9 mouse cellular contexts compared by ENCODE assay signal in the genomic region with DNA sequence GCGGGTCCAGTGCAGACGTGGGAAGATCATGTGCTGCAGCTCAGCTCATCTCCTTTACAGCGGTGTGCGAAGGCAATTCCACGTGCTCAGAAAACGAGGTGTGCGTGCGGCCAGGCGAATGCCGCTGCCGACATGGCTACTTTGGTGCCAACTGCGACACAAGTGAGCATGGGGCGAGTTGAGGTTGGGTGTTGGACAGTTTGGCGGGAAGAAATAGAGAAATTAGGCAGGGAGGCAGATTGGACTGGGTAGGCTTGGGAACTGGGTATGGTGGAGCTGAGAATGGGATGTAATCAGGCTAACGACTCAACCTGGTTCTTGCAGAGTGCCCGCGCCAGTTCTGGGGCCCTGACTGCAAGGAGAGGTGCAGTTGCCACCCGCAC. TPM values are rescaled to one million over a fixed set of nuclear protein-coding genes. Genes with fewer than 3 reads are reported as not detected.
DNase-seq lines count a peak whose midpoint lies in the region; ATAC-seq and TF ChIP-seq lines count a peak whose summit lies in the region.
"Had no signal": no experiment of that assay in that cellular context is flagged by ENCODE, and none has a peak within 500 bp of the region (broad histone marks: within the 10 kb centered on the region; RNA-seq: fewer than 3 reads in every experiment).

No protein-coding gene starts in this region.

- H3K9me3 ChIP-seq in lung, postnatal 0 days (ENCODE audit: low read length), result no peaks in the 10 kb centered on the region
- H3K9me3 ChIP-seq in limb, embryonic 14.5 days (ENCODE audit: control insufficient read depth, low read length), result no peaks in the 10 kb centered on the region
- no peaks in the 10 kb centered on the region for H3K9me3 ChIP-seq in stomach, embryonic 15.5 days

- peaks cover 32% of the 10 kb centered on the region for H3K4me1 ChIP-seq in lung, postnatal 0 days (ENCODE audit: insufficient read depth, low read depth, low read length)
- peaks cover 86% of the 10 kb centered on the region for H3K4me1 ChIP-seq in limb, embryonic 14.5 days (ENCODE audit: control insufficient read depth, insufficient read depth, low read length)
- peaks cover 79% of the 10 kb centered on the region for H3K4me1 ChIP-seq in stomach, embryonic 15.5 days

- 31% methylated on average over 18 of the region's 18 CpGs for WGBS in lung, postnatal 0 days
- 14% methylated on average over 18 of the region's 18 CpGs for WGBS in limb, embryonic 14.5 days
- 39% methylated on average over 18 of the region's 18 CpGs for WGBS in stomach, embryonic 15.5 days

- H3K27me3 ChIP-seq in lung, postnatal 0 days (replicated peaks; ENCODE audit: insufficient read depth, low read length), result peaks cover 38% of the 10 kb centered on the region
- peaks cover 12% of the 10 kb centered on the region; the same call in 1 of the 2 replicates for H3K27me3 ChIP-seq in limb, embryonic 14.5 days (ENCODE audit: control insufficient read depth, insufficient read depth, low read length)
- H3K27me3 ChIP-seq in stomach, embryonic 15.5 days (replicated peaks), result peaks cover 69% of the 10 kb centered on the region

- no peak overlapping the region for H3K9ac ChIP-seq in lung, postnatal 0 days (replicated peaks; ENCODE audit: low read depth)
- peak overlapping the region; percentile 34 for H3K9ac ChIP-seq in limb, embryonic 14.5 days (ENCODE audit: low read depth, low read length, severe bottlenecking)
- no peak overlapping the region for H3K9ac ChIP-seq in stomach, embryonic 15.5 days

- no peaks in the 10 kb centered on the region for H3K36me3 ChIP-seq in lung, postnatal 0 days (ENCODE audit: insufficient read depth, low read length)
- peaks cover 52% of the 10 kb centered on the region for H3K36me3 ChIP-seq in limb, embryonic 14.5 days (ENCODE audit: control insufficient read depth, insufficient read depth, low read length)
- H3K36me3 ChIP-seq in stomach, embryonic 15.5 days, result peaks cover 10% of the 10 kb centered on the region

- DNase-seq in embryo, embryonic 10.5 days (ENCODE audit: low spot score), result peak; percentile 27
- DNase-seq in embryo, embryonic 9.5 days (ENCODE audit: extremely low spot score), result no peak
- no peak for DNase-seq in lung, postnatal 0 days (ENCODE audit: low spot score)
- DNase-seq in lung, postnatal 25 days (ENCODE audit: low spot score), result no peak
- no peak for DNase-seq in limb, embryonic 14.5 days (ENCODE audit: low spot score)
- DNase-seq in T-cell, adult 2 months (ENCODE audit: low spot score), result no peak
- no peak for DNase-seq in thymus, postnatal 4 days

- H3K27ac ChIP-seq in lung, postnatal 0 days (ENCODE audit: low read length), result no peak overlapping the region
- no peak overlapping the region for H3K27ac ChIP-seq in limb, embryonic 14.5 days (replicated peaks; ENCODE audit: low read depth, low read length)
- no peak overlapping the region for H3K27ac ChIP-seq in stomach, embryonic 15.5 days

- TF ChIP-seq EP300 in lung, postnatal 0 days (IDR thresholded peaks at IDR 0.05), result no peak

- TF ChIP-seq CTCF in lung, postnatal 0 days (IDR thresholded peaks at IDR 0.05), result no peak

- 0 out of 2 replicates have a peak overlapping the region, but pooled peaks have one; percentile 28 for H3K4me3 ChIP-seq in lung, postnatal 0 days (ENCODE audit: low read depth, low read length)
- peak overlapping the region; percentile 24 for H3K4me3 ChIP-seq in limb, embryonic 14.5 days (replicated peaks; ENCODE audit: low read length)
- peak overlapping the region; percentile 31 for H3K4me3 ChIP-seq in stomach, embryonic 15.5 days (replicated peaks)

- TF ChIP-seq POLR2A in limb, embryonic 14.5 days (IDR thresholded peaks at IDR 0.05; ENCODE audit: borderline replicate concordance, extremely low read depth, insufficient read depth, insufficient read length), result no peak

- H3K4me2 ChIP-seq in lung, postnatal 0 days (replicated peaks; ENCODE audit: low read depth, low read length), result peak overlapping the region; percentile 46
- H3K4me2 ChIP-seq in limb, embryonic 14.5 days (replicated peaks; ENCODE audit: low read depth, low read length, severe bottlenecking), result peak overlapping the region; percentile 41
- peak overlapping the region; percentile 54 for H3K4me2 ChIP-seq in stomach, embryonic 15.5 days

- ATAC-seq in lung, postnatal 0 days, result no peak
- no peak for ATAC-seq in limb, embryonic 14.5 days (ENCODE audit: low FRiP score, low read depth)
- ATAC-seq in stomach, embryonic 15.5 days (ENCODE audit: insufficient read depth, low FRiP score, low read depth), result no peak

RNA-seq across cellular contexts. Expression of gene Scarf2, which starts 5.4 kb away (rescaled TPM):
- 18.5 and 20.4 TPM in 2 replicates for polyA plus RNA-seq in lung, postnatal 0 days (2015; fragmentation: Nextera tagmentation; extraction: Ambion mirVana)
- 232 and 360 TPM in 2 replicates for polyA plus RNA-seq in limb, embryonic 14.5 days (2012; rRNA removed)
- polyA plus RNA-seq in limb, embryonic 14.5 days (2014; fragmentation: Nextera tagmentation; extraction: Ambion mirVana), result 51.3 and 64.9 TPM in 2 replicates
- 15.8 and 18.5 TPM in 2 replicates for polyA plus RNA-seq in stomach, embryonic 15.5 days (2015; fragmentation: Nextera tagmentation; extraction: Ambion mirVana)

RNA-seq across cellular contexts. Expression of gene B830017H08Rik, which starts 30.5 kb away (rescaled TPM):
- not detected in 2 replicates for polyA plus RNA-seq in lung, postnatal 0 days (2015; fragmentation: Nextera tagmentation; extraction: Ambion mirVana)
- 0.49 and 0.58 TPM in 2 replicates for polyA plus RNA-seq in limb, embryonic 14.5 days (2012; rRNA removed)
- 0.17 and 0.69 TPM in 2 replicates for polyA plus RNA-seq in limb, embryonic 14.5 days (2014; fragmentation: Nextera tagmentation; extraction: Ambion mirVana)
- not detected in 2 replicates for polyA plus RNA-seq in stomach, embryonic 15.5 days (2015; fragmentation: Nextera tagmentation; extraction: Ambion mirVana)
- polyA plus RNA-seq: adrenal gland, adult 2 months had no signal

RNA-seq across cellular contexts. Expression of gene Car15, which starts 35.7 kb away (rescaled TPM):
- 1.8 TPM in 2 replicates for polyA plus RNA-seq in lung, postnatal 0 days (2015; fragmentation: Nextera tagmentation; extraction: Ambion mirVana)
- 8.6 and 11.5 TPM in 2 replicates for polyA plus RNA-seq in limb, embryonic 14.5 days (2012; rRNA removed)
- 3.2 and 3.4 TPM in 2 replicates for polyA plus RNA-seq in limb, embryonic 14.5 days (2014; fragmentation: Nextera tagmentation; extraction: Ambion mirVana)
- 2.6 and 2.7 TPM in 2 replicates for polyA plus RNA-seq in stomach, embryonic 15.5 days (2015; fragmentation: Nextera tagmentation; extraction: Ambion mirVana)

RNA-seq across cellular contexts. Expression of gene Klhl22, which starts 43.0 kb away (rescaled TPM):
- polyA plus RNA-seq in lung, postnatal 0 days (2015; fragmentation: Nextera tagmentation; extraction: Ambion mirVana), result 25.4 and 29.8 TPM in 2 replicates
- polyA plus RNA-seq in limb, embryonic 14.5 days (2012; rRNA removed), result 124 and 176 TPM in 2 replicates
- 87.2 and 101 TPM in 2 replicates for polyA plus RNA-seq in limb, embryonic 14.5 days (2014; fragmentation: Nextera tagmentation; extraction: Ambion mirVana)
- polyA plus RNA-seq in stomach, embryonic 15.5 days (2015; fragmentation: Nextera tagmentation; extraction: Ambion mirVana), result 57.4 and 57.6 TPM in 2 replicates
